Mouse (Mus musculus): ENCODE measurements around the gene Flvcr2. TPM values are rescaled to one million over a fixed set of nuclear protein-coding genes. Genes with fewer than 3 reads are reported as not detected.

Gene Flvcr2
- total and polyA plus RNA-seq, 3 experiments, result 2.0 to 3.4 (median 2.1) TPM

DNA sequence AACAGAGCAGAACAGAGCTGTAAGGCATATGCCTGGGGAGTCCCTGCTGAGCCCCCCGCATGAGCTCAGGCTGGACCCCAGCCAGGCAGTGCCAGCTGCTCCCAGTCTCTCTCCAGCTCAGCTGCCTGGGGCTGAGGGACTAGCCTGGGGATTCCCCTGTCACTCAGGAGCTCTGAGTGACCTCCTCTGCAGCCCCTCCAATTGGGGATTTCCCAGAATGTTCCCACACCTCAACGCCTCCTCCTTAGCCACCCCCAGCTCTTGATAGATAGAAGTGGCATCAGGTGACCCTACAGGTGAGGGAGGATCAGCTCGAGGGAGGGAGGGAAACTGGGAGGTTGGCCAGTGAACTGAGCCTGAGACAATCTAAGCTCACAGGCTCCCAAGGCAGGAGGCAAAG is 42.8 kb upstream of the Flvcr2 start:
- no peak for DNase-seq
- Histone ChIP-seq H3K27me3 (ENCODE audit: control insufficient read depth, insufficient read depth, low read length) (no peaks in the 10 kb centered on the region), H3K4me3 (no peak overlapping the region), H3K9ac (ENCODE audit: low read depth, low read length) (no peak overlapping the region), H3K79me2 (replicated peaks; ENCODE audit: control insufficient read depth, insufficient read depth, low read length) (no peaks in the 10 kb centered on the region), H3K27ac (no peak overlapping the region), H3K36me3 (ENCODE audit: control insufficient read depth, insufficient read depth, low read length) (no peaks in the 10 kb centered on the region), H3K4me1 (ENCODE audit: control insufficient read depth, insufficient read depth, low read length) (peaks cover 7% of the 10 kb centered on the region)
- 59% methylated on average over 3 of the region's 3 CpGs for WGBS
- intact Hi-C loops (cut with DNase I), result no loop called here
- TF ChIP-seq EP300 (IDR thresholded peaks at IDR 0.05; ENCODE audit: insufficient read depth, low read depth, low read length), result no peak
- TF ChIP-seq POLR2A (IDR thresholded peaks at IDR 0.05; ENCODE audit: insufficient read depth, low read depth, low read length), result no peak
- no peak for TF ChIP-seq CTCF (IDR thresholded peaks at IDR 0.05)

DNA sequence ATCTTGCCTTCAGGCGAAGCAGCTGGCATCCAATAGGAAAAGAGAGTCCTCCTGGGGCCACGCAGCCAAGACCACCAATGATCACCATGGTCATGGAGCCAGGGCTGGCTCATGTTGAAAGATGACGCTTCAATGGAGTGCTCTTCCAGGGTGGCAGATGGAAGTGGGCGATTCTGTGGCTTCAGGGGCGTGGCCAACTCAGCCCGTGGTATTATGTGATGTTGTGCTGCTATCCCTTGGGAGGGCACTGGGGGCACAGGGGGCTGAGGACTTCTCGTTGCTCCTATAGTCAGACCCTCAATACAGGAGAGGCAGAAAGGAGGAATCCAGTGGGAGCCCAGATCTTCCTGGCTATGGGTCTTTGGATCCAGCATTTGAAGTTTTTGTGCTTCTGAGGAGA is 41.8 kb upstream of the Flvcr2 start:
- 77% methylated on average over 7 of the region's 7 CpGs for WGBS
- no peak for DNase-seq
- Histone ChIP-seq H3K4me3 (no peak overlapping the region), H3K27me3 (ENCODE audit: control insufficient read depth, insufficient read depth, low read length) (no peaks in the 10 kb centered on the region), H3K9ac (ENCODE audit: low read depth, low read length) (no peak overlapping the region), H3K27ac (no peak overlapping the region; the same call in 1 of the 2 replicates), H3K4me1 (ENCODE audit: control insufficient read depth, insufficient read depth, low read length) (peaks cover 6% of the 10 kb centered on the region), H3K79me2 (replicated peaks; ENCODE audit: control insufficient read depth, insufficient read depth, low read length) (no peaks in the 10 kb centered on the region), H3K36me3 (ENCODE audit: control insufficient read depth, insufficient read depth, low read length) (no peaks in the 10 kb centered on the region)
- TF ChIP-seq EP300 (IDR thresholded peaks at IDR 0.05; ENCODE audit: insufficient read depth, low read depth, low read length) (no peak), POLR2A (IDR thresholded peaks at IDR 0.05; ENCODE audit: insufficient read depth, low read depth, low read length) (no peak), CTCF (IDR thresholded peaks at IDR 0.05) (no peak)
- intact Hi-C loops (cut with DNase I), result no loop called here

DNA sequence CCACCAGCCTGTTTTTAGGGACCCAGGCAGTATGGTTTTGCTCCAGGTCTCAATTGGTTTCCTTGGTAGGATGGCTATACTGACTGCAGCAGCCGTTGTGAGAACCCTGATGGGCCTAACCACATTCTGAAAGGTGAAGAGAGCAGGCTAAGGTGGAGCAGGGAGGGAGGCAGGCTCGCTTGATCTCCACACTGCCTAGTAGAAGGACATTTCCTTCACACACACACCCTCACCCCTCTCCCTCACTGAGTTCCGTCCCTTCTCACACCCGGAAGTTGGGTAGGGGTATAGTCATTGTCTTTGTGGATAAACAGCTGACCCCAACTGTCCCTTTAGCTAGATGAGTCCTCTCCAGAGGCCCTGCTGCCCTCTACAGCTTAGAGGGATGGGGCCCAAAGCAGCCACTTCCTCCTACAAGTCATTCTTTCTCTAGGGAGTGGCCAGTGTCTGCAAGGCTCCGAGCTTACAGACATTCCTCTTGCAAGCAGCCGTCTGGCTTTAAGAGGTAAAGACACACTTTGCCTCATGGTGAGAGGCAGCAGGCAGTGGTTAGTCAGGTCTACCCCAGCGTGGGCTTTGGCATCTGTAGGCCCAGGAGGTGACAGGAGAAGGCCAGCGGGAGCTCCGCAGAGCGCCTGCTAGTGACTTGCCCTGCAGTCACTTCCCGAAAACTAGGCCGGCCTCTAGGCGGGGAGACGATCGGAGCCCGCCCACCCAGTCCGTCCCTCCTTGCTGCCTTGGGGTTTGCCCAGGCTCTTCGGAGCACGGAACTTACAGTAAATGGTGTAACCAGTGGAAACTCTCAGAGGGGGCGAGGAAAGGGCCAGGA is 41.1 kb upstream of the Flvcr2 start:
- peak; percentile 38 for TF ChIP-seq CTCF (IDR thresholded peaks at IDR 0.05)
- TF ChIP-seq EP300 (IDR thresholded peaks at IDR 0.05; ENCODE audit: insufficient read depth, low read depth, low read length), result 0 out of 2 replicates have a peak, but pooled peaks have one; percentile 7
- TF ChIP-seq POLR2A (IDR thresholded peaks at IDR 0.05; ENCODE audit: insufficient read depth, low read depth, low read length), result peak; percentile 98

DNA sequence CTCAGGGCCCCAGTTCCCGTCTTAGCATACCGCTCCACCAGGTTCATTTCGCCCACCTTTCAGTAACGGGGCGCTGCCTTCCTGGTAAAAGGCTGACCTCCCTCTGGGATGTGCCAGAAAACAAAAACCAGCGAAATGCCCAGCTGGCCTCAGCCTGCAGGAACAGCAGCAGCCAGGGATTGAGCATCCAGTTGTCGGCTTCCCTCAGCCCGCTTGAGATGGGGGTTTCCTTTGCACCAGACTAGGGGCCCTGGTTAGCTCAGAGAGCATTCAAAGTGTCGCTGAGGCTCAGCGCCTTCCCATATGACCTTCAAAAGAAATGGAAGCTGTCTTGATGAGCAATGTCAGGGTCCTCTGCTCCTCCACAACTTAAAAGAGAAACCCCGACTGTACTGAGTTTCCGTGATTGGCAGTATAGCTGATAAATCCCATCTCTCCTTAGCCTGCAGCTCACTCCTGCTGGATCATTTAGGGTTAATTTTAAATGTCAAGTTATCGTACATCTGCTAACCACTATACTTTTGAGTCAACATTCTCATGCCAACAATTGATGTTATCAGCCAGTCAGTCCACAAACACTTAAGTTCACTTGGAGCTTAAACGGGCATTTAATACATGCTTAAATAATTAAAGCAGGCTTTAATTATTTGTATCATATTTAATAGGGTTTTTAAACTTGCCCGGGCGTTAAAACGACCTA is 40.4 kb upstream of the Flvcr2 start:
- no peak for TF ChIP-seq POLR2A (IDR thresholded peaks at IDR 0.05; ENCODE audit: insufficient read depth, low read depth, low read length)
- TF ChIP-seq EP300 (IDR thresholded peaks at IDR 0.05; ENCODE audit: insufficient read depth, low read depth, low read length), result no peak
- TF ChIP-seq CTCF (IDR thresholded peaks at IDR 0.05), result no peak

More for the DNA sequence above, 41.1 kb upstream of the Flvcr2 start:
- peak overlapping the region; percentile 79 for H3K27ac ChIP-seq
- H3K27me3 ChIP-seq (ENCODE audit: control insufficient read depth, insufficient read depth, low read length), result no peaks in the 10 kb centered on the region
- peak; percentile 90 to 91 for DNase-seq
- H3K9ac ChIP-seq (ENCODE audit: low read depth, low read length), result peak overlapping the region; percentile 76
- 9% methylated on average over 20 of the region's 20 CpGs for WGBS
- peak overlapping the region; percentile 50 for H3K4me3 ChIP-seq
- H3K36me3 ChIP-seq (ENCODE audit: control insufficient read depth, insufficient read depth, low read length), result no peaks in the 10 kb centered on the region
- intact Hi-C loops (cut with DNase I), result no loop called here
- peaks cover 6% of the 10 kb centered on the region for H3K4me1 ChIP-seq (ENCODE audit: control insufficient read depth, insufficient read depth, low read length)
- H3K79me2 ChIP-seq (replicated peaks; ENCODE audit: control insufficient read depth, insufficient read depth, low read length), result no peaks in the 10 kb centered on the region

DNA sequence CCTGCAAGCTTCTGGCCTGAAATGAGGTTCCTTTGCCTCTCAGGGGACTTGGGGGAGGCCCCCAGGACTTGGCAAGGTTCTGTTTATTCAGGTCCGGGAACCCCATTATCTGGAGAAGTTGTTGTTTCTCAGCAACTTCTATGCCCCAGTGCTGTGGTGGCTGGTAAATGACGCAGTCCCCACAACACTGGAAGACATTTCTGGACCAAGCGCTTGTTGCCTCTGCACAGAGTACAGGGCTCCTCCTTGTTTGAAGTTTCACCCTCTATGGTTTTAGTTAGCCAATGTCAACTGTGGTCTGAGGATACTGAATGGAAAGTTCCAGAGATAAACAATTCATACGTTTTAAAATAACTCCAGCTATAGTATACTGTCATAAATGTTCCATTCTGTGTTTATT is 39.4 kb upstream of the Flvcr2 start:
- H3K27me3 ChIP-seq (ENCODE audit: control insufficient read depth, insufficient read depth, low read length), result no peaks in the 10 kb centered on the region
- 55% methylated on average over 4 of the region's 4 CpGs for WGBS
- no peak overlapping the region for H3K9ac ChIP-seq (ENCODE audit: low read depth, low read length)
- no peak for DNase-seq
- no peaks in the 10 kb centered on the region for H3K36me3 ChIP-seq (ENCODE audit: control insufficient read depth, insufficient read depth, low read length)
- TF ChIP-seq EP300 (IDR thresholded peaks at IDR 0.05; ENCODE audit: insufficient read depth, low read depth, low read length) (no peak), POLR2A (IDR thresholded peaks at IDR 0.05; ENCODE audit: insufficient read depth, low read depth, low read length) (no peak), CTCF (IDR thresholded peaks at IDR 0.05) (no peak)
- H3K4me3 ChIP-seq, result no peak overlapping the region
- no peaks in the 10 kb centered on the region for H3K79me2 ChIP-seq (replicated peaks; ENCODE audit: control insufficient read depth, insufficient read depth, low read length)
- peaks cover 6% of the 10 kb centered on the region for H3K4me1 ChIP-seq (ENCODE audit: control insufficient read depth, insufficient read depth, low read length)
- intact Hi-C loops (cut with DNase I), result no loop called here
- no peak overlapping the region for H3K27ac ChIP-seq

More for the DNA sequence above, 40.4 kb upstream of the Flvcr2 start:
- no peaks in the 10 kb centered on the region for H3K36me3 ChIP-seq (ENCODE audit: control insufficient read depth, insufficient read depth, low read length)
- no peaks in the 10 kb centered on the region for H3K79me2 ChIP-seq (replicated peaks; ENCODE audit: control insufficient read depth, insufficient read depth, low read length)
- H3K27me3 ChIP-seq (ENCODE audit: control insufficient read depth, insufficient read depth, low read length), result no peaks in the 10 kb centered on the region
- peaks cover 6% of the 10 kb centered on the region for H3K4me1 ChIP-seq (ENCODE audit: control insufficient read depth, insufficient read depth, low read length)
- intact Hi-C loops (cut with DNase I), result no loop called here
- peak overlapping the region; percentile 79 for H3K27ac ChIP-seq
- no peak for DNase-seq
- H3K4me3 ChIP-seq, result peak overlapping the region; percentile 50
- 24% methylated on average over 17 of the region's 17 CpGs for WGBS
- H3K9ac ChIP-seq (ENCODE audit: low read depth, low read length), result peak overlapping the region; percentile 49

DNA sequence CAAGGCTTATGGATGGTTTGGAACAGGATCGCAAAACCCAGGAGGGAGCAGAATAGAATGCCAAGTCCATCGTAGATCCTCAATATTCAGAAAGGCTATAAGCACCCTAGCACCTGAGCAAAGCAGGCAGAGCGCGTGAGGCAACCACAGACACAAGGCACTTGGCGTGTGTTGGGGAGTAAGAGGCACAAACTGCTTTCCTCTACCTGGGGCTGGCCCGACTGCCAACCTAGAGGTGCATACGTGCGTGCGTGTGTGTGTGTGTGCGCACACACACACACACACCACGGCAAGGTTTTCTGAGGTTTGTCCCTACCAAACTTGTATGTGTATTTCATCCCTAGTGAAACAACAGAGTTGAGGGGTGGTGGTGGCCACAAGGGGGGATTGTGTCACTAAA is 38.9 kb upstream of the Flvcr2 start:
- H3K9ac ChIP-seq (ENCODE audit: low read depth, low read length), result no peak overlapping the region
- no peak overlapping the region for H3K27ac ChIP-seq
- H3K27me3 ChIP-seq (ENCODE audit: control insufficient read depth, insufficient read depth, low read length), result no peaks in the 10 kb centered on the region
- no peak for DNase-seq
- TF ChIP-seq EP300 (IDR thresholded peaks at IDR 0.05; ENCODE audit: insufficient read depth, low read depth, low read length) (no peak), POLR2A (IDR thresholded peaks at IDR 0.05; ENCODE audit: insufficient read depth, low read depth, low read length) (no peak), CTCF (IDR thresholded peaks at IDR 0.05) (no peak)
- intact Hi-C loops (cut with DNase I), result no loop called here
- WGBS, result 93% methylated on average over 11 of the region's 11 CpGs
- H3K4me3 ChIP-seq, result no peak overlapping the region
- no peaks in the 10 kb centered on the region for H3K79me2 ChIP-seq (replicated peaks; ENCODE audit: control insufficient read depth, insufficient read depth, low read length)
- H3K36me3 ChIP-seq (ENCODE audit: control insufficient read depth, insufficient read depth, low read length), result no peaks in the 10 kb centered on the region
- peaks cover 6% of the 10 kb centered on the region for H3K4me1 ChIP-seq (ENCODE audit: control insufficient read depth, insufficient read depth, low read length)

Measured in heart, adult 2 months (tissue).